Mouse (Mus musculus): ENCODE measurements at regions not wholly inside any gene's neighbourhood (a gene's known extent, or its start where the extent isn't known, plus 50 kb on each side); places are given as distances from the start of the nearest gene placed in this dataset.

- DNase-seq (ENCODE audit: low spot score in 2 of 2), result no peak
These were observed 136.6 kb upstream of the Wdr44 start for GRCm38 (mm10) chrX:23556271-23556670.

- DNase-seq (ENCODE audit: low spot score in 2 of 2), result peak in 1 of 2 experiments; percentile 1
These were observed 127.3 kb upstream of the Wdr44 start for GRCm38 (mm10) chrX:23565581-23565980.

Data from natural killer cell, adult 2 months (primary cell).